Mouse (Mus musculus): Measurements from ENCODE around the gene Fads3. TPM values are rescaled to one million over a fixed set of nuclear protein-coding genes. Genes with fewer than 3 reads are reported as not detected.

The Fads3 gene
- polyA plus RNA-seq, 1 experiment from 2014 or later: 20.9 TPM

Other genes with a start within 250 kb of the Fads3 start
- not detected in 2 replicates for gene Scgb2a2, start 194.0 kb upstream of the Fads3 start, polyA plus RNA-seq (2014; fragmentation: Nextera tagmentation; extraction: Ambion mirVana)
- gene Incenp, start 142.0 kb upstream of the Fads3 start, polyA plus RNA-seq (2014; fragmentation: Nextera tagmentation; extraction: Ambion mirVana): 65.5 and 72.3 TPM in 2 replicates
- 1,690 and 1,712 TPM in 2 replicates for gene Fth1, start 61.0 kb upstream of the Fads3 start, polyA plus RNA-seq (2014; fragmentation: Nextera tagmentation; extraction: Ambion mirVana)
- 1.5 and 2.2 TPM in 2 replicates for gene Best1, start 39.9 kb upstream of the Fads3 start, polyA plus RNA-seq (2014; fragmentation: Nextera tagmentation; extraction: Ambion mirVana)
- gene Rab3il1, start 39.9 kb upstream of the Fads3 start, polyA plus RNA-seq (2014; fragmentation: Nextera tagmentation; extraction: Ambion mirVana): 48.1 and 54.4 TPM in 2 replicates
- 23.4 and 28.4 TPM in 2 replicates for gene Fads2, start 60.2 kb downstream of the Fads3 start, polyA plus RNA-seq (2014; fragmentation: Nextera tagmentation; extraction: Ambion mirVana)
- 73.6 and 79.5 TPM in 2 replicates for gene Fads1, start 141.3 kb downstream of the Fads3 start, polyA plus RNA-seq (2014; fragmentation: Nextera tagmentation; extraction: Ambion mirVana)
- gene Tmem258, start 162.4 kb downstream of the Fads3 start, polyA plus RNA-seq (2014; fragmentation: Nextera tagmentation; extraction: Ambion mirVana): 482 and 563 TPM in 2 replicates
- gene Fen1, start 162.6 kb downstream of the Fads3 start, polyA plus RNA-seq (2014; fragmentation: Nextera tagmentation; extraction: Ambion mirVana): 52.7 and 63.0 TPM in 2 replicates
- gene Myrf, start 199.2 kb downstream of the Fads3 start, polyA plus RNA-seq (2014; fragmentation: Nextera tagmentation; extraction: Ambion mirVana): 0.87 and 0.96 TPM in 2 replicates